Mouse (Mus musculus) gastrocnemius, postnatal 4 days (tissue): ENCODE data around the gene Cyb5b. TPM values are rescaled to one million over a fixed set of nuclear protein-coding genes. Genes with fewer than 3 reads are reported as not detected.
"Not testable (repeated sequence)": the region's sequence is repeated elsewhere in the genome, so short reads cannot be mapped to it uniquely, and the experiment has no call there.

Source experiments
- DNase-seq, 2 experiments: peaks; one replicate each; pipeline ENCODE4 v3.0.0; 2021 to 2022; ENCODE audit warnings: low spot score in 2 of 2, mixed read lengths in 2 of 2
- total RNA-seq, 2 experiments: library from RNA; stranded (reverse); gene quantifications; 2 replicates each; pipeline ENCODE4 v1.2.3; 2021

The Cyb5b gene
- total RNA-seq, 2 experiments from 2014 or later, result 38.2 to 40.8 TPM

GRCm38 (mm10) chr8:107165745-107166144 is 15.3 kb downstream of the Cyb5b start:
- no peak for DNase-seq

- DNase-seq, result no peak
Measured at GRCm38 (mm10) chr8:107167848-107168247, 17.4 kb downstream of the Cyb5b start.

- no peak for DNase-seq
Measured at GRCm38 (mm10) chr8:107172152-107172551, 21.7 kb downstream of the Cyb5b start.

GRCm38 (mm10) chr8:107172969-107173645 is 22.7 kb downstream of the Cyb5b start:
- no peak for DNase-seq

GRCm38 (mm10) chr8:107181122-107181521 is 30.7 kb downstream of the Cyb5b start:
- DNase-seq, result no peak

GRCm38 (mm10) chr8:107184996-107185395 is 34.6 kb downstream of the Cyb5b start:
- no peak for DNase-seq

- no peak for DNase-seq
Measured at GRCm38 (mm10) chr8:107186659-107187390, 36.4 kb downstream of the Cyb5b start.

- no peak for DNase-seq
Measured at GRCm38 (mm10) chr8:107187631-107188030, 37.2 kb downstream of the Cyb5b start.

- DNase-seq, result no peak
Measured at GRCm38 (mm10) chr8:107192631-107193030, 42.2 kb downstream of the Cyb5b start.

GRCm38 (mm10) chr8:107193331-107193730 is 42.9 kb downstream of the Cyb5b start:
- DNase-seq, result no peak

GRCm38 (mm10) chr8:107194786-107195451 is 44.5 kb downstream of the Cyb5b start:
- DNase-seq, result no peak

- DNase-seq, result no peak
Measured at GRCm38 (mm10) chr8:107197901-107198826, 47.7 kb downstream of the Cyb5b start.

- DNase-seq, result peak in 1 of 2 experiments; percentile 15
Measured at GRCm38 (mm10) chr8:107205164-107205563, 54.7 kb downstream of the Cyb5b start.

GRCm38 (mm10) chr8:107205701-107206561 is 55.5 kb downstream of the Cyb5b start:
- peak; percentile 24 to 50 for DNase-seq

GRCm38 (mm10) chr8:107206782-107207525 is 56.5 kb downstream of the Cyb5b start:
- no peak for DNase-seq

GRCm38 (mm10) chr8:107209185-107209584 is 58.7 kb downstream of the Cyb5b start:
- DNase-seq, result no peak

GRCm38 (mm10) chr8:107212006-107212405 is 61.6 kb downstream of the Cyb5b start:
- DNase-seq, result no peak

- DNase-seq, result not testable (repeated sequence)
Measured at GRCm38 (mm10) chr8:107217230-107217629, 66.8 kb downstream of the Cyb5b start.

- no peak for DNase-seq
Measured at GRCm38 (mm10) chr8:107218091-107218490, 67.7 kb downstream of the Cyb5b start.
